Mouse (Mus musculus) intestine, embryonic 14.5 days (tissue): ENCODE measurements around the gene Pfkl. TPM values are rescaled to one million over a fixed set of nuclear protein-coding genes. Genes with fewer than 3 reads are reported as not detected.
A peak's percentile ranks its signal among the peaks of the same experiment; 100 is the strongest.
"Not testable (repeated sequence)": the region's sequence is repeated elsewhere in the genome, so short reads cannot be mapped to it uniquely, and the experiment has no call there.

Experiments
- ATAC-seq: fragments of 200-750 bp; cut with Nextera tagmentation; replicated peaks from 2 replicates; pipeline ENCODE4 v1.8.0; 2017; ENCODE audit warnings: low read depth, moderate number of reproducible peaks, moderate TSS enrichment, moderate library complexity; ENCODE audit not compliant: low FRiP score, low TSS enrichment
- DNase-seq: peaks from one replicate; pipeline ENCODE4 v3.0.0-alpha.2; 2018; ENCODE audit warnings: low spot score
- H3K27ac ChIP-seq: fragments of 300-500 bp; sonication (generic); 2 replicates; pipeline ENCODE4 v1.5.1; 2014; ENCODE audit warnings: low read depth, mild to moderate bottlenecking, control low read depth
- H3K27me3 ChIP-seq: fragments of 300-500 bp; sonication (generic); replicated peaks from 2 replicates; pipeline ENCODE4 v1.6.1; 2014; ENCODE audit warnings: low read length, control low read depth; ENCODE audit not compliant: control insufficient read depth, insufficient read depth
- H3K36me3 ChIP-seq: fragments of 300-500 bp; sonication (generic); 2 replicates; pipeline ENCODE4 v1.6.1; 2014; ENCODE audit warnings: low read length, control low read depth; ENCODE audit not compliant: control insufficient read depth, insufficient read depth
- H3K4me1 ChIP-seq: fragments of 300-500 bp; sonication (generic); replicated peaks from 2 replicates; pipeline ENCODE4 v1.6.1; 2014; ENCODE audit warnings: low read length, control low read depth, mixed read lengths; ENCODE audit not compliant: control insufficient read depth, insufficient read depth
- H3K4me2 ChIP-seq: fragments of 300-500 bp; sonication (generic); 2 replicates; pipeline ENCODE4 v1.6.1; 2014; ENCODE audit warnings: low read length
- H3K4me3 ChIP-seq: fragments of 300-500 bp; sonication (generic); 2 replicates; pipeline ENCODE4 v1.5.1; 2014; ENCODE audit warnings: low read depth, low read length, control low read depth, mixed read lengths
- H3K9ac ChIP-seq: fragments of 300-500 bp; sonication (generic); 2 replicates; pipeline ENCODE4 v1.6.1; 2014; ENCODE audit warnings: mild to moderate bottlenecking, low read length
- H3K9me3 ChIP-seq: fragments of 300-500 bp; sonication (generic); 2 replicates; pipeline ENCODE4 v1.6.1; 2016; ENCODE audit warnings: low read length, control low read depth; ENCODE audit not compliant: control insufficient read depth
- WGBS: fragments of 180-500 bp; shearing (Covaris S2); extraction: QIAGEN DNeasy Blood & Tissue Kit; methylation state at CpG from one replicate; pipeline ENCODE4 v1.1.7; 2014; 5-methylcytosine and 5-hydroxymethylcytosine counted together
- polyA plus RNA-seq: library from polyadenylated mRNA; unstranded; fragments of >200 nt; fragmentation: Nextera tagmentation; extraction: Ambion mirVana; gene quantifications from 2 replicates; pipeline ENCODE4 v1.2.1, GENCODE M21; 2014

The Pfkl gene
- polyA plus RNA-seq, 1 experiment from 2014 or later = 252 TPM

GRCm38 (mm10) chr10:78042697-78043405, 33.0 kb upstream of the Pfkl start:
- Histone ChIP-seq H3K9me3 (no peaks in the 10 kb centered on the region), H3K27ac (no peak overlapping the region), H3K9ac (no peak overlapping the region), H3K4me2 (peak overlapping the region; percentile 44), H3K4me1 (peaks cover 8% of the 10 kb centered on the region; the same call in 1 of the 2 replicates), H3K4me3 (peak overlapping the region; percentile 18; the same call in 1 of the 2 replicates), H3K27me3 (no peaks in the 10 kb centered on the region), H3K36me3 (no peaks in the 10 kb centered on the region)
- WGBS = 62% methylated on average over 14 of the region's 14 CpGs
- DNase-seq = no peak
- ATAC-seq = no peak

GRCm38 (mm10) chr10:78042096-78042495, 32.2 kb upstream of the Pfkl start:
- H3K9me3 ChIP-seq = no peaks in the 10 kb centered on the region
- no peak for ATAC-seq
- H3K27ac ChIP-seq = no peak overlapping the region
- H3K4me1 ChIP-seq = peaks cover 8% of the 10 kb centered on the region; the same call in 1 of the 2 replicates
- no peaks in the 10 kb centered on the region for H3K27me3 ChIP-seq
- H3K9ac ChIP-seq = no peak overlapping the region
- DNase-seq = no peak
- no peak overlapping the region for H3K4me2 ChIP-seq
- WGBS = 70% methylated on average over 7 of the region's 7 CpGs
- H3K4me3 ChIP-seq = no peak overlapping the region
- H3K36me3 ChIP-seq = no peaks in the 10 kb centered on the region

GRCm38 (mm10) chr10:78041647-78042046, 31.8 kb upstream of the Pfkl start, which contains the start of gene Dnmt3l:
Dnmt3l (plus strand) TSS chr10:78041947.
- Histone ChIP-seq H3K9me3 (no peaks in the 10 kb centered on the region), H3K36me3 (no peaks in the 10 kb centered on the region), H3K27me3 (no peaks in the 10 kb centered on the region), H3K9ac (no peak within 1 kb of the TSS), H3K4me3 (no peak within 1 kb of the TSS), H3K27ac (no peak within 1 kb of the TSS), H3K4me2 (no peak within 1 kb of the TSS), H3K4me1 (peaks cover 8% of the 10 kb centered on the region; the same call in 1 of the 2 replicates)
- 97% methylated on average over 5 of the region's 5 CpGs for WGBS
- ATAC-seq = no peak
- DNase-seq = no peak

GRCm38 (mm10) chr10:78037139-78037538, 27.3 kb upstream of the Pfkl start:
- H3K4me3 ChIP-seq = no peak overlapping the region
- no peak overlapping the region for H3K27ac ChIP-seq
- no peaks in the 10 kb centered on the region for H3K27me3 ChIP-seq
- no peak overlapping the region for H3K4me2 ChIP-seq
- no peak for ATAC-seq
- H3K36me3 ChIP-seq = no peaks in the 10 kb centered on the region
- no peaks in the 10 kb centered on the region for H3K4me1 ChIP-seq
- no peaks in the 10 kb centered on the region for H3K9me3 ChIP-seq
- DNase-seq = no peak
- H3K9ac ChIP-seq = no peak overlapping the region
- 89% methylated on average over 4 of the region's 4 CpGs for WGBS

GRCm38 (mm10) chr10:78031987-78032386, 22.1 kb upstream of the Pfkl start:
- ATAC-seq (no peak), DNase-seq (no peak)
- Histone ChIP-seq H3K4me3 (no peak overlapping the region), H3K27ac (no peak overlapping the region), H3K36me3 (no peaks in the 10 kb centered on the region), H3K9ac (no peak overlapping the region), H3K4me2 (no peak overlapping the region), H3K27me3 (no peaks in the 10 kb centered on the region), H3K9me3 (no peaks in the 10 kb centered on the region), H3K4me1 (no peaks in the 10 kb centered on the region)
- WGBS = 81% methylated on average over 2 of the region's 2 CpGs

GRCm38 (mm10) chr10:78029080-78029479, 19.2 kb upstream of the Pfkl start:
- DNase-seq (no peak), ATAC-seq (no peak)
- Histone ChIP-seq H3K27ac (no peak overlapping the region), H3K4me2 (no peak overlapping the region), H3K4me1 (no peaks in the 10 kb centered on the region), H3K27me3 (no peaks in the 10 kb centered on the region), H3K9ac (no peak overlapping the region), H3K36me3 (no peaks in the 10 kb centered on the region), H3K9me3 (no peaks in the 10 kb centered on the region), H3K4me3 (no peak overlapping the region)
- 82% methylated on average over 1 of the region's 1 CpGs for WGBS

GRCm38 (mm10) chr10:78028129-78028528, 18.2 kb upstream of the Pfkl start:
- no peaks in the 10 kb centered on the region for H3K27me3 ChIP-seq
- H3K27ac ChIP-seq = no peak overlapping the region
- DNase-seq = peak; percentile 84
- no peak overlapping the region for H3K9ac ChIP-seq
- 7% methylated on average over 5 of the region's 5 CpGs for WGBS
- no peaks in the 10 kb centered on the region for H3K36me3 ChIP-seq
- no peak overlapping the region for H3K4me2 ChIP-seq
- H3K4me3 ChIP-seq = no peak overlapping the region
- ATAC-seq = peak; percentile 83
- H3K4me1 ChIP-seq = no peaks in the 10 kb centered on the region
- H3K9me3 ChIP-seq = no peaks in the 10 kb centered on the region

GRCm38 (mm10) chr10:78025453-78025852, 15.6 kb upstream of the Pfkl start:
- H3K27ac ChIP-seq, ATAC-seq, H3K9me3 ChIP-seq, H3K4me1 ChIP-seq, H3K4me3 ChIP-seq, H3K9ac ChIP-seq, H3K4me2 ChIP-seq, H3K36me3 ChIP-seq, DNase-seq, H3K27me3 ChIP-seq: not testable (repeated sequence)
- WGBS = 70% methylated on average over 6 of the region's 8 CpGs

- H3K4me2 ChIP-seq, H3K27ac ChIP-seq, ATAC-seq, H3K9ac ChIP-seq, H3K27me3 ChIP-seq, H3K36me3 ChIP-seq, DNase-seq, H3K4me1 ChIP-seq, H3K9me3 ChIP-seq, H3K4me3 ChIP-seq: not testable (repeated sequence)
- 94% methylated on average over 6 of the region's 11 CpGs for WGBS
Observed at GRCm38 (mm10) chr10:78019984-78020383, 10.1 kb upstream of the Pfkl start.
